Mouse (Mus musculus) large intestine, adult 2 months (tissue): Measurements from ENCODE around the gene Nr4a3. TPM values are rescaled to one million over a fixed set of nuclear protein-coding genes. Genes with fewer than 3 reads are reported as not detected.

Experiments used
- DNase-seq: peaks from one replicate; pipeline ENCODE4 v3.0.0-alpha.2; 2012; ENCODE audit warnings: low read depth, low spot score
- WGBS: fragments of 180-500 bp; shearing (Covaris S2); methylation state at CpG from one replicate; pipeline ENCODE4 v1.1.7; 2018; 5-methylcytosine and 5-hydroxymethylcytosine counted together
- polyA plus RNA-seq: library from polyadenylated mRNA; depleted of rRNA; stranded (reverse); fragments of >200 nt; gene quantifications from 2 replicates; pipeline ENCODE4 v1.2.3, GENCODE M21; 2012

Gene Nr4a3
- polyA plus RNA-seq, 1 experiment: 0.53 TPM

DNA sequence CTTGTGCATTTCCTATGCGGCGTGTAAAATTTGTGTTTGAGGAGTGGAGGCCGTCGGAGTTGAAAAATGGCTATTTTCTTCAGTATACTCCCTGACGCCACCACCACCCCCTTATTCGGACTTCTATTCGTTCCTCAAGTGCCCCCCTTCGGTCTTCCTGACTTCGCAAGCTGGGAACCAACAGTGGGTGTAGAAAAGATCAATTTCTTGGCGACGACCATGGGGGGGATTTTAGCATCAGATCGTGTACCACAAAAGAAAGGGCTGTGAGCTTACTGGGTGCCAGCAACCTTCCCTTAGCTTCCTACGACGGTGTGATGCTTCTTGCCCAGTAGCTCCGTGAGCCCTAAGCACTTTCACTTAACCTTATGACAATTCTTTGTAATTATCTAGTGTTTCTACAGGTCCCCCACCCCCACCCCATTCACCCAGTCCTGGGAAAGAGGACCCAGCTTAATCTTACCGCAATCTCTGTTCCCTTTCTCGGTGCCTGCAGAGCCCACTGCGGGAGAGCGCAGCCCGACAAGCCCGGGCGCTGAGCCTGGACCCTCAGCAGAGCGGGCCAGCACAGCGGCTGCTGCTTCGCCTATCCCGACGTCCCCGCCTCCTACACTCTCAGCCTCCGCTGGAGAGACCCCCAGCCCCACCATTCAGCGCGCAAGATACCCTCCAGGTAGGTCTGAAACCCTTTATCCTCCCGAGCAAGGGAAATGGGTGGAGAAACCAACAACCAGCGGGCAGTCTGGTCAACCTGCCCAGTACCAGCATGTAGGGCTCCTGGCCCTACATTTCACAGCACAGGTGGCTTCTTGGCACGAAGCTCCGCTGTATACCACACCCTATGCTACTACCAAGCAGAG is 3.7 kb downstream of the Nr4a3 start:
- WGBS: 28% methylated on average over 35 of the region's 35 CpGs
- DNase-seq: no peak

DNA sequence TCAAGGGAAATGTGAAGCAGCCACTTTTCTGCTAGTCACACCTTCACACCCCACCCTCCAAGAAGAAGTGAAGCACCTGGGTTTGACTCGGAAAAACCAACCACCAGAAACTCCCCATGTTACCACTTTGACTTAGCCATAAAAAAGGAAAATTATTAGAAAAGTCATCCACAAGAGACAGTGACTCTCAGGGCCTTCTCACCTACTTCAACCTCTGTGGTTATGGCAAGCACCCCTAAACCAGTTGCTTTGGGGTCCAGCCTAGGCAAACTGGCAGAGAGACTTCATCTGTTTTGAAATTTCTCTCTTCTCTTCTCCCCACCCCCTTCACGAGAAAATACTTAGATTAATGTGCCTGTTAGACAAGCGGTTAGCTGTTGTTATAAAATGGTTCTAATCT is 5.1 kb downstream of the Nr4a3 start:
- no peak for DNase-seq
- WGBS: 75% methylated on average over 3 of the region's 3 CpGs

DNA sequence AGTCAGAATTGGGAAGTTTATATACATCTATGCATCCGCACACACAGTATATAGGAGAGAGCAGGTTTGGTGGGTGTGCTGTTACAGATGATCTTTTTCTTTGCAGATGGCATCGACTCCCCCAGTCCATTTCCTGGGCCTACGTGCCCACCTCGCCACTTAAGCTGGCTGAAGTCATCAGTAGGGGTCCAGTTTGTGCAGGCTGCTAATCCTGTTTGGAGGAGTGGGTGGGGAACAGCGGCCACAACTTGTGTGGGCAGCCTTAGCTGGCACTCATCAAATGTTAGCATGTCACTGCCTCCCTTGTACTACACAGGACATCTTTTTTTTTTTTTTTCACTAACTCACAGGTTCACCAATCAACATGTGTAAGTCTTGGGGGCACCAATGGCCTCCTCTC is 5.5 kb downstream of the Nr4a3 start:
- 80% methylated on average over 5 of the region's 5 CpGs for WGBS
- no peak for DNase-seq

DNA sequence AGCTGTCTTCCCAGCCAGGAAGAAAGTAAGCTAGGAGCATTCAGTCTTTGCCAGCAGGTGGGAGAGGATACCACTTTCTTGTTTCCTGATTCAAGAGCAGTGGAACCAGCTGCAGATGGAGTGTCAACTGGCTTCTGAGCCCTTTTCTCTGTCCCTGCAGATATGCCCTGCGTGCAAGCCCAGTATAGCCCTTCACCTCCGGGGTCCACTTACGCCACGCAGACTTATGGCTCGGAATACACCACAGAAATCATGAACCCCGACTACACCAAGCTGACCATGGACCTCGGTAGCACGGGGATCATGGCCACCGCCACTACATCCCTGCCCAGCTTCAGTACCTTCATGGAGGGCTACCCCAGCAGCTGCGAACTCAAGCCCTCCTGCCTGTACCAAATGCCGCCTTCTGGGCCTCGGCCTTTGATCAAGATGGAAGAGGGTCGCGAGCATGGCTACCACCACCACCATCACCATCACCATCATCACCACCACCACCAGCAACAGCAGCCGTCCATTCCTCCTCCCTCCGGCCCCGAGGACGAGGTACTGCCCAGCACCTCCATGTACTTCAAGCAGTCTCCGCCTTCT is 6.2 kb downstream of the Nr4a3 start:
- 36% methylated on average over 19 of the region's 19 CpGs for WGBS
- no peak for DNase-seq

GRCm38 (mm10) chr4:48051674-48052121 is 6.7 kb downstream of the Nr4a3 start:
- 13% methylated on average over 37 of the region's 37 CpGs for WGBS
- no peak for DNase-seq

GRCm38 (mm10) chr4:48061716-48062115 is 16.8 kb downstream of the Nr4a3 start:
- 82% methylated on average over 8 of the region's 8 CpGs for WGBS
- no peak for DNase-seq

DNA sequence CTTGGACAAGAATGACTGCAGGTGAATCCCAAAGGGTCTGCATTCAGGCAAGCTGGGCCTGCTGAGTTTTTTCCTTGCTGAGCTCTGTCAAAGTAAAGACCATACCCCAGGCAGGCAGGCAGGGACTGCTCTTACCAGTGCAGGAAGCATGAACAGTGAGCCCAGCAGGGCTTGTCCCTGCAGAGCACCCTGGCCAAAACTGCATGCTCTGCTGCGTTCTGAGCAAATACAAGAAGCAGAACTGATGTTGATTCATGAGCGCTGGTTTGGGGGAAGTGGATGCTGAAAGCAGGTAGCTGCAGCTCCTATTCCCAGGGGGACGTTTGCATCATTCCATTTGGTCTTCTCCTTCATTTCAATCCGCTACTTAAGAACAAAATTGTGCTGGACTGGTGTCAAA is 19.4 kb downstream of the Nr4a3 start:
- 41% methylated on average over 4 of the region's 4 CpGs for WGBS
- DNase-seq: no peak

DNA sequence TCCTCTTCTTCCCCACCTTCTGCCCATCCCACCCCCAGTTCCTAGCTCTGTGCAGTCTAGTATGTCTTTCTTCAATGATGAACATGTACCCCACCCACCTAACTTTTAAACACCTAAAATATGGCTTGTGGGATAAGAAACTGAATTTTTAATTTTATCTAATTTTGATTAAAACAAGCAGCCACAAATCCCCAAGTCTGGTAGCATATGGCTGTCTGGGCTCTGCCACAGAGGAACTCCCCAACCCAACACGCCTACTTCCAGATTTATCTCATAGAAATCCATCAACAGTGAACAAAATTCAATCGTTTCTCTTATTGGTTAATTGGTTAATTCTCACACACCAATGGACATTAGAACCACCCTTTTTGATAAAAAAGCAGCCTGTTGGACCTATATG is 21.7 kb downstream of the Nr4a3 start:
- 84% methylated on average over 2 of the region's 2 CpGs for WGBS
- DNase-seq: no peak

DNA sequence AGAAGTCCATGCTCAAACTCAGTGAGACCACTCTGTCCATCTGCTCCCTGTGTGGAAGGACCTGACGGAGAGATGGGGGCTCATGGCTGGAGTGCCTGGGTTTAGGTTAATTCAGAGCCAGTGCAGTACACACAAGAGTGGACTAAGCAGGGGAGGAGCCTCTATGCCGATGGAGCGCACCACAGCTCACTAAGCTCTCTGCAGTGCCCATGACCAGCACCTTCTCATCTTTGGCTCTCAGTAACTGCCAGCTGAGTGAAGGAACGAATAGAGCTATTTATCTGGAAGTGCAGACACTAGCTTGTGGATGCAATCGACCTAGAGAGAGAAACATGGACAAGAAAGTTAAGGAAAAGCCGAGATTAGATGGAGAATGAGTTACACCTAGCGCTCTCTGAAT is 24.2 kb downstream of the Nr4a3 start:
- 75% methylated on average over 7 of the region's 7 CpGs for WGBS

GRCm38 (mm10) chr4:48072006-48072405 is 27.1 kb downstream of the Nr4a3 start:
- no peak for DNase-seq
- WGBS: 42% methylated on average over 3 of the region's 3 CpGs

More for the DNA sequence above, 24.2 kb downstream of the Nr4a3 start:
- no peak for DNase-seq

- DNase-seq: no peak
- 93% methylated on average over 6 of the region's 6 CpGs for WGBS
These were observed 28.4 kb downstream of the Nr4a3 start for GRCm38 (mm10) chr4:48073325-48073724.

DNA sequence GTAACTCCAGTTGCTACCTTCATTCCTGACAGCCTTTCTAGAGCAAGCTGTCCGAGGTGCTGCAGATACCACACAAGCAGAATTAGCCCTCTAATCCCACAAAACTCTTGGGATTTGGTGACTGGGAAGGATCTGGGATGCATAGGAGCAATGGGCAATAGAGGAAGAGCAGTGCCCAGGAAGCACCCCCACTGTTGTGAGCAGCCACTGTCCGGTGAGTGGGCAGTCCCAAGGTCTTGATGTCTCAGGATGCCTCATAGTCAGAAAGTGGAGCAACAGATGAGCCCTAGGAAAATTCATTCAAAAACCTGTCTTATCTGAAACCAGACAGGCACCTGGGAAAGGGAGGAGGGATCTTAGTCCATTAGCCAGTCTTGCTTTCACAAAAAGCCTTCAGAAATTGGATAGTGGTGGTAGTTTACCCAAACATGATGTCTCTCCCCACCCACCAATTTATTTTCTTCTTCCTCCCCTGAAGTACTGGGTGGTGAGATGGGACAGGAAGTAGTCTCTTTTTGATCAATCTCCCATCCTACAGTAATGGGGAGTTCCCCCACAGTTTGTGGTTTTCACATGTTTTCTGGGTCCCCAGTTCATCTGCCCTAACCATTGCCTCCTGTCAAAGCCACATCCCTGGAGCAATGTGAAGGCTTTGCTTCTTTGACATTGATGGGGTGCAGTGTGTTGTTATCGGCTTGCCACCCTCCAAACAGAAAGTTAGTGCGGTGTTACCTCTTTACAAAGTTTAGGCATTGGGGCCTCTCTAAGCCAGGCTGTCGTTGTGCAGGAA is 29.7 kb downstream of the Nr4a3 start:
- WGBS: 87% methylated on average over 5 of the region's 5 CpGs
- DNase-seq: no peak

DNA sequence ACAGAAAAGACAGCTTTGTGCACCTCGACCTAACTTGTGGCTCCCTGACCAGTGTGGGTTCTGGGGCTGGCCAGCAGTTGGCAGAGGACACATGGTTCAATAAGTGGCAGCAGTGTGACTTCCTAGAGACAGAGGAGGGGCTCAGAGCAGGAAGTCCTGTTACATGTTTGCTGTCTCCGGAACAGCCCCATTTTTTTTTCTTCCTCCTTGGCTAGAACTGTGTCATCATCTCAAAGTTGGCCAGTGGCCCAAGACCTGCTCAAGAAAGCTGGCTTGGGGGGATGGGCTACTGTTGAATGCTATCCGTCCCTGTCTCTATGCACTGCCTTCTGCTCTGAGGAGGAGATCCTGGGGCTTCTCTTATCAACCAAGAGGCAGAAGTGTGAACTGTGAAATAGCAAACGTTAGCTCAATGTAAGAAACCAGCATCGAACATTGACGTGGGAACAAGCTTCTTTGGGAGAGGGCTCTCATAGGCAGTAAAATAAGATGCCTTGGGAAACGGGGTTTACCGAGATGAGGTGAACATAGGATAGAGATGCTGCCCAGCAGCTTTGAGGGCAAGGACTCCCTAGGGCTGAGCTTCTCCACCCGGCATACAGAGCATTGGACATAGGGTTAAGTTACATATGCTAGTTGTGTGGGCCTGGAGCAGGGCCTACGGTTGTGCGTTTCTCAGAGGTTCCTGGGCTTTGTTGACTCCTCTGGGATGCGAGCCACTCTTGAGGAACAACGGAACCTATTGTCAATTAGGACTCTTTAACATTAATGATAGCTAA is 31.9 kb downstream of the Nr4a3 start:
- DNase-seq: peak; percentile 3
- 68% methylated on average over 13 of the region's 13 CpGs for WGBS

GRCm38 (mm10) chr4:48078213-48078612 is 33.3 kb downstream of the Nr4a3 start:
- 15% methylated on average over 4 of the region's 4 CpGs for WGBS
- DNase-seq: no peak

DNA sequence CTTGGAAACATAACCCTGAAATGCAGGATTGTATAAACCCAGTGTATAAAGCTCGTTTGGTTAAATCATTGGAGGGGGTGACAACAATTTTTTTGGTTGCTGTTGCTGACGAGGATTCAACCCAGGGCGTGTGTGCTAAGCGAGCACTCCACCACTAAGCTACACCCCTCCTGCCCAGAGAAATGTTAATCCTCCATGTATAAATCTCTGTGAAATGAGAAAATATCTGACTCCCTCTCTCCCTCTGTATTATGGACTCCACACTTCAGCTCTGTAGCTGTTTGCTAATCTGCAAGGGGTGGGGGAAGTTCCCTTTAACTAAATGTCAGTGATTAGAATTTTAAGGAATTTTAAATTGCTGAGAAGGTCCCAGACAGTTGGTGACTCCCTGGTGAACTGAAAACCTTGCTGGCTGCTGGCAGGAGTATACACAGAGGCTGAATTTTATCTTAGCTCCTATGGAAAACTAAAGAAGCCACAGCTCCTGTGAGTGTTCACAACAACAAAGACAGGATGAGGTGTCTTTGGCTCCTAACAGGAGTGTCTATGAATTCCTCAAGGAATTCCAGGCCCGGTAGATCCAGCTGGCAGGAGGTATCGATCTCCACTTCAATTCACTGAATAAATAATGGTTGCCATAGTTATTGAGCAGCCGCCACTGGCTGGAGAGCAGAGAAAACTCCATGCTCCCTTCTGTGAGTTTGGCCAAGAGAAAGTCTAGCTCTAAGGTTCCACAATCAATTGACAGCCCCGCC is 34.5 kb downstream of the Nr4a3 start:
- no peak for DNase-seq
- 58% methylated on average over 8 of the region's 8 CpGs for WGBS

DNA sequence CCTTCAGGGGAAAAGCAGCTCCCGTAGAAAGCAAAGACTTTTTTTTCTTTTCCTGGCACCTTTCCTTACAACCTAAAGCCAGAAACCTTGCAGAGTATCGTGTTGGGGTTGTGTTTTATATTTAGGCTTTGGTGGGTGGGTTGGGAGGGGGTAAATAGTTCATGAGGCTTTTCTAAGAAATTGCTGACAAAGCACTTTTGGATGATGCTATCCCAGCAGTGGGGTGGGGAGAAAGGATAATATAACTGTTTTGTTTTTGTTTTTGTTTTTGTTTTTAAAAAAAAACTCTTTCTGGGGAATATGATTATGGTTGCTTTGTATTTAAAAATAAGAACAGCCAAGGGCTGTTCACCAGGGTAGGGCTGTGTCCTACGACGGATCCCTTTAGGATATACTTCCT is 38.5 kb downstream of the Nr4a3 start:
- 85% methylated on average over 4 of the region's 4 CpGs for WGBS
- DNase-seq: no peak

GRCm38 (mm10) chr4:48086609-48087008 is 41.7 kb downstream of the Nr4a3 start:
- WGBS: 70% methylated on average over 6 of the region's 6 CpGs
- DNase-seq: no peak

- WGBS: 77% methylated on average over 6 of the region's 6 CpGs
- no peak for DNase-seq
These were observed 42.5 kb downstream of the Nr4a3 start for GRCm38 (mm10) chr4:48087497-48087896.

DNA sequence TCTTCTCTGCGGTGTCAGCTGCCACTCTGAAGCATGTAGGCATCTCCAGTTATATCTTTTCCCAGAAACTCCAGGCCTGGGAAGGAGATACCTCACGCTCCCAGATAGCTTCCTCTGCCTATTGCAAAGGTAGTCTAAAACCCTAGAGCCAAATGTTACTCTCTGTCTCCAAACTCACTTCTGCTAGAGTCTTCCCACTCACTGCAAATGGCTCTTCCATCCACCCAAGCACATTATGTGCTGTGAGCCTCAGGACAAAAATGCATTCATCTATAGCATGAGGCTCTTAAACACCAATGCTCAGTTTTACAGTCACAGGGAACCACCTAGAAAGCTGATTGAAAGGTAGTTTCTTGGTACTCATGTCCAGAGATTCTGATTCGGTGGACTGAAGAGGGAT is 48.3 kb downstream of the Nr4a3 start:
- no peak for DNase-seq
- WGBS: 73% methylated on average over 3 of the region's 3 CpGs
